In genomic region chr16:85152457-85152856, GRCm38 (mm10) we compare ENCODE assay signal across 19 mouse cellular contexts. TPM values are rescaled to one million over a fixed set of nuclear protein-coding genes. Genes with fewer than 3 reads are reported as not detected.
A peak's percentile ranks its signal among the peaks of the same experiment; 100 is the strongest.
DNase-seq lines count a peak whose midpoint lies in the region; ATAC-seq and TF ChIP-seq lines count a peak whose summit lies in the region.
"Had no signal": no experiment of that assay in that cellular context is flagged by ENCODE, and none has a peak within 500 bp of the region (broad histone marks: within the 10 kb centered on the region; RNA-seq: fewer than 3 reads in every experiment).

No protein-coding gene starts in this region.

- H3K9me3 ChIP-seq in heart, embryonic 15.5 days (replicated peaks), result no peaks in the 10 kb centered on the region
- no peaks in the 10 kb centered on the region for H3K9me3 ChIP-seq in liver, postnatal 0 days (ENCODE audit: low read length)
- H3K9me3 ChIP-seq: hindbrain, embryonic 13.5 days; intestine, embryonic 15.5 days; midbrain, embryonic 10.5 days; neural tube, embryonic 15.5 days had no signal

- intact Hi-C loops in heart, postnatal 10 days (cut with DNase I), result no loop called here

- no peak for TF ChIP-seq CTCF in liver, postnatal 0 days (IDR thresholded peaks at IDR 0.05; ENCODE audit: low read depth)
- no peak for TF ChIP-seq CTCF in embryonic fibroblast, embryonic 13.5 days (IDR thresholded peaks at IDR 0.05; ENCODE audit: borderline replicate concordance, insufficient read depth, low read length)

- H3K4me1 ChIP-seq in heart, embryonic 15.5 days (replicated peaks), result peaks cover 68% of the 10 kb centered on the region
- H3K4me1 ChIP-seq in liver, postnatal 0 days (ENCODE audit: insufficient read depth), result peaks cover 16% of the 10 kb centered on the region; the same call in 1 of the 2 replicates
- peaks cover 31% of the 10 kb centered on the region for H3K4me1 ChIP-seq in embryonic fibroblast, embryonic 13.5 days (ENCODE audit: control insufficient read depth, insufficient read depth, low read length)

- peak overlapping the region; percentile 56; the same call in 1 of the 2 replicates for H3K27ac ChIP-seq in heart, embryonic 15.5 days
- peak overlapping the region; percentile 16; the same call in 1 of the 2 replicates for H3K27ac ChIP-seq in liver, postnatal 0 days (ENCODE audit: low read depth)
- H3K27ac ChIP-seq in embryonic fibroblast, embryonic 13.5 days (ENCODE audit: insufficient read depth, low read length), result peak overlapping the region; percentile 36
- H3K27ac ChIP-seq: intestine, embryonic 15.5 days; midbrain, embryonic 10.5 days; neural tube, embryonic 15.5 days had no signal

- no peak overlapping the region for H3K4me3 ChIP-seq in heart, embryonic 15.5 days
- no peak overlapping the region for H3K4me3 ChIP-seq in liver, postnatal 0 days (ENCODE audit: low read depth, low read length)
- H3K4me3 ChIP-seq in embryonic fibroblast, embryonic 13.5 days (ENCODE audit: insufficient read depth, low read length), result no peak overlapping the region
- H3K4me3 ChIP-seq: hindbrain, embryonic 13.5 days; intestine, embryonic 15.5 days; midbrain, embryonic 10.5 days; neural tube, embryonic 15.5 days had no signal

- 72% methylated on average over 8 of the region's 8 CpGs for WGBS in heart, embryonic 15.5 days
- 57% methylated on average over 8 of the region's 8 CpGs for WGBS in liver, postnatal 0 days (ENCODE audit: insufficient replicate concordance)

- DNase-seq in heart, postnatal 10 days, result no peak
- DNase-seq in liver, postnatal 0 days, result no peak
- DNase-seq in liver, result no peak
- DNase-seq in cerebellum, postnatal 36 days, result no peak
- DNase-seq: cerebellum, adult 11 months; forebrain, postnatal 0 days; gastrocnemius, postnatal 14 days; left cerebral cortex, postnatal 4 days; lung, postnatal 10 days; thymus, postnatal 36 days had no signal

- no peak for ATAC-seq in heart, embryonic 15.5 days (replicated peaks; ENCODE audit: insufficient number of reproducible peaks, insufficient read depth, low FRiP score, low read depth)
- ATAC-seq in liver, postnatal 0 days, result peak; percentile 22
- ATAC-seq in monocyte, adult 5-6 weeks (replicated peaks; ENCODE audit: insufficient number of reproducible peaks, low FRiP score, low TSS enrichment, poor library complexity, severe bottlenecking), result peak; percentile 36
- ATAC-seq: forebrain, postnatal 0 days; intestine, embryonic 15.5 days had no signal

- no peak for TF ChIP-seq POLR2A in embryonic fibroblast, embryonic 13.5 days (IDR thresholded peaks at IDR 0.05; ENCODE audit: low read depth, low read length)

- H3K27me3 ChIP-seq in heart, embryonic 15.5 days, result no peaks in the 10 kb centered on the region
- no peaks in the 10 kb centered on the region for H3K27me3 ChIP-seq in liver, postnatal 0 days (ENCODE audit: insufficient read depth, low read length)
- H3K27me3 ChIP-seq: hindbrain, embryonic 13.5 days; intestine, embryonic 15.5 days; neural tube, embryonic 15.5 days had no signal

- TF ChIP-seq EP300 in liver, postnatal 0 days (IDR thresholded peaks at IDR 0.05; ENCODE audit: low read depth), result peak; percentile 54; the same call in 1 of the 2 replicates

- H3K36me3 ChIP-seq in heart, embryonic 15.5 days, result no peaks in the 10 kb centered on the region
- no peaks in the 10 kb centered on the region for H3K36me3 ChIP-seq in liver, postnatal 0 days (replicated peaks; ENCODE audit: insufficient read depth, low read length)
- H3K36me3 ChIP-seq: G1E; intestine, embryonic 15.5 days; neural tube, embryonic 15.5 days had no signal

- H3K4me2 ChIP-seq in heart, embryonic 15.5 days, result no peak overlapping the region
- 0 out of 2 replicates have a peak overlapping the region, but pooled peaks have one; percentile 18 for H3K4me2 ChIP-seq in liver, postnatal 0 days (ENCODE audit: low read depth, low read length)
- H3K4me2 ChIP-seq: hindbrain, embryonic 13.5 days; intestine, embryonic 15.5 days; liver, embryonic 11.5 days; neural tube, embryonic 15.5 days had no signal

- H3K9ac ChIP-seq in heart, embryonic 15.5 days, result no peak overlapping the region
- H3K9ac ChIP-seq in liver, postnatal 0 days (replicated peaks), result no peak overlapping the region
- H3K9ac ChIP-seq: forebrain, postnatal 0 days; hindbrain, embryonic 13.5 days; intestine, embryonic 15.5 days; neural tube, embryonic 15.5 days had no signal

RNA-seq across cellular contexts. Expression of gene App, which starts 21.1 kb away (rescaled TPM):
- polyA plus RNA-seq in heart, embryonic 15.5 days (2015; fragmentation: Nextera tagmentation; extraction: Ambion mirVana), result 169 and 183 TPM in 2 replicates
- total RNA-seq in heart, postnatal 10 days (2021), result 100 to 1,000 TPM; 231 to 247 TPM
- 29.0 and 31.3 TPM in 2 replicates for polyA plus RNA-seq in liver, postnatal 0 days (2015; fragmentation: Nextera tagmentation; extraction: Ambion mirVana)
- 740 and 800 TPM in 2 replicates for polyA plus RNA-seq in embryonic fibroblast, embryonic 13.5 days (2011; ENCODE audit: insufficient read length, low read depth, missing spikeins)
- 66.5 to 96.2 TPM (median 88.0 TPM) in 3 replicates for total RNA-seq in monocyte, adult 5-6 weeks (2017)
- polyA plus RNA-seq: G1E had no signal
